Mouse (Mus musculus): ENCODE data around the gene Ssbp3.
A peak's percentile ranks its signal among the peaks of the same experiment; 100 is the strongest.

The Ssbp3 gene

DNA sequence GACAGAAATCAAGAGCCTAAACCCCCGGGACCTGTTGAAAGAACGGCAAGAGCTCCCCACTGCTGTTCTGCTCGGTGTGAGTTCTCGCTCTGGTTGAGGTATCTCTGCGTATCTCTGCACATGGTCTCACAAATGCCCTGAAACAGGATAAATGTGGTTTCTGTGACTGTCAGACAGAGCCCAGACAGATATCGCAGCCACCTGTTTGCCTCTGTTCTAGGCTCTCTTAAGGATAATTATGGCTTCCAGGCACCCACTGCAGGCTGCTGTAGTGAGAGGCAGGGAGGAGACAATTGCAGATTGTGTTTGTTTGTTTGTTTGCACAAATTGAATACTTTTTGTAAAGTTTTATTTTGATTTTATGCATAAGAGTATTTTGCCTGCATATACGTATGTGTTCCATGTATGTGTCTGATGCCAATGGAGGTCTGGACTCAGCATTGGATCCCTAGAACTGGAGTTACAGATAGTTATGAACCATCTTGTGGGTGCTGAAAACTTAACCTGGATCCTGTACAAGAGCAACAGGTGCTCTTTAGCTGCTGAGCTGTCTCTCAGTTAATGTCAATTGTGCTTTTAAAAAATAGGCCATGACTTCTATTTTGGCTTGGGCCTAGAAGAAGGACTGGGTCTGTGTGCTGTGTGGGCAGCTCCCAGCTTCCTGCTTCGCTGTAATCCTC is 101.0 kb downstream of the Ssbp3 start:
- DNase-seq (ENCODE audit: extremely low spot score): no peak

- no peak for DNase-seq (ENCODE audit: extremely low spot score)
Measured at GRCm38 (mm10) chr4:107012005-107012478, 101.5 kb downstream of the Ssbp3 start.

DNA sequence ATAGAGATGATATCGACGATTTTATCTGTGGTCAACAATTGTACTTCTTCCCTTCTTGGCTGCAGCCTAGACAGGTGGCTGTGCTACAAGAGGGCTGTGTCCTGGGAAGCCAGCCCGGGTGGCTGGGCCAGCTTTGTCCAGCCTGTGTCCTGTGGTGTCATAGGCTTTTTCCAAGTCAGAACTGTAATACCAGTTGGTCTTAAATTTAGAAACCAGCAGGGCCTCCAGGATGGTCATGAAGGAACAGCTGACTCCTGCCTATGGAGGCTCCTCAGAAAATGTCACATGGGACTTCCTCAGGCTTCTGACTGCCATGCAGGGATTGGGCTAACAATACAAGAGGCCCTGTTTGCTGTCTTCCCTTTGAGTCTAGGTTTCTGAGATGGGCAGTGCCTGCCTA is 102.1 kb downstream of the Ssbp3 start:
- no peak for DNase-seq (ENCODE audit: extremely low spot score)

DNA sequence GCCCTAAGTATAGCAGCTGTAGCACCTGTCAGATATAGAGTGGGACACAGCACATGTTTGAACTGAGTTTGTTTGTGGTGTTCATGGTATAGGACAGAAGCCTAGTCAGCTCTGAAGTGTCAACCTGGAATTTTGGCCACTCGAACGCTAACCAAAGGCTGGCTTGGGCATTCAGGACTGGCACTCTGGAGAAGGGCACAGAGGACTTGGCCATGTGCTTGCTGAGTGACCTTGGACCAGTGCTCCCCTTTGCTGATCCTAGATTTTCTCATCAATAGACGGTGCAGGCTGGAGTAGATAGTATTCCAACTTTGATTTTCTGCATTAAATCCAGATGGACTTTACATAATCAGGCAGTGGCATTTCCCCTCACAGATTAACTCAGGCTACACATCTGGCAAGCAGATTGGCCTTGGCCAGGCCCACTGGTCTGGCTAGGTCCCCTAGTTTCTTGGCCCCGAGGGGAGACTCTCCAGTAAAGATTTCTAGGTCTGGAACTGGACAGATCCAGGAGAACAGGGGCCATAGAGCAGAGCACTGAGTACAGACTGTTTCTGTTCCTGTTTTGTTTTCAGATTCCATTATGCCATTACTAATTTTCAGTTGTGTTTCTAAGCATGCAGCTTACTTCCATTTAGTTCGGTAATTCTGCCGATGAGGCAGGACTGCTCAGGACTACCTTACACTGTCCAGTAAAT is 102.8 kb downstream of the Ssbp3 start:
- DNase-seq (ENCODE audit: extremely low spot score): no peak

GRCm38 (mm10) chr4:107013817-107014260 is 103.3 kb downstream of the Ssbp3 start:
- DNase-seq (ENCODE audit: extremely low spot score): no peak

- DNase-seq (ENCODE audit: extremely low spot score): peak; percentile 48
Measured at GRCm38 (mm10) chr4:107015971-107016511, 105.5 kb downstream of the Ssbp3 start.

DNA sequence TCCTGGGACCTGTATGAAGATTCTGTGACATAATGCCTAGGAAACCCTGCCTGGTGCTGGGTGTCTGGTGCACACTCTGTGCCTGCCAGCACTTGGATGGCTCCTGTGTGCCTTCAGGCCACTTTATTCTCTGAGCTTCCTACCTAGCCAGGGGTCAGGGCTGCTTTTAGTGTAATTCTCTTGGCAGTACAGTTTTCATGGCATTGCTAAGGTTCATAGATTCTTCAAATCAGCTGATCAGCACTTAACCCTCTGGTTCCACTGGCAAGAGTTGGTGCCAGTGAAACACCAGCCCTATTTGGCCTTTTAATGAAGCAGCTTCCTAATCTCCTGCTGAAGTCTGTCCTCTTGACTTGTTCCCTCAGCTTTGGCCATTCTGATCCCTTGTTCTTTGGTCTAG is 106.8 kb downstream of the Ssbp3 start:
- DNase-seq (ENCODE audit: extremely low spot score): no peak

GRCm38 (mm10) chr4:107018521-107018920 is 108.0 kb downstream of the Ssbp3 start:
- no peak for DNase-seq (ENCODE audit: extremely low spot score)

- no peak for DNase-seq (ENCODE audit: extremely low spot score)
Measured at GRCm38 (mm10) chr4:107019027-107019426, 108.5 kb downstream of the Ssbp3 start.

GRCm38 (mm10) chr4:107020287-107021000 is 109.9 kb downstream of the Ssbp3 start:
- DNase-seq (ENCODE audit: extremely low spot score): no peak

DNA sequence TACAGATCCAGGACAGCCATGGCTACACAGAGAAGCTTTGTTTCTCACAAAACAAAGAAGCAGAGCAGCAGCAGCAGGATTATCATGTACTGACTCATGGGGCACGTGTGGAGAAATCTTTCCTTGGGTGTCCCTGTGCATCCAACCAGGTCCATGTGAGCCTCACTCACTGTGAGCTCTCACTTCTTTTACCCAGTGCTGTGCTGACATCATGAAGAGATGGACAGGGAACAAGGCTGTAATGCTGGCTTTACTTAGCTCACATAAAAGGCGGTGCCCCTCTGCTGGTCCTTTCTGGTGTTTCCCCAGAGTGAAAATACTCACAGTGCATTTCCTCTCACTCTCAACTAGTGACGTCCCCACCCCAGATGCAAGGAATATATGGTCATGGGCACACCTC is 111.0 kb downstream of the Ssbp3 start:
- DNase-seq (ENCODE audit: extremely low spot score): no peak

DNA sequence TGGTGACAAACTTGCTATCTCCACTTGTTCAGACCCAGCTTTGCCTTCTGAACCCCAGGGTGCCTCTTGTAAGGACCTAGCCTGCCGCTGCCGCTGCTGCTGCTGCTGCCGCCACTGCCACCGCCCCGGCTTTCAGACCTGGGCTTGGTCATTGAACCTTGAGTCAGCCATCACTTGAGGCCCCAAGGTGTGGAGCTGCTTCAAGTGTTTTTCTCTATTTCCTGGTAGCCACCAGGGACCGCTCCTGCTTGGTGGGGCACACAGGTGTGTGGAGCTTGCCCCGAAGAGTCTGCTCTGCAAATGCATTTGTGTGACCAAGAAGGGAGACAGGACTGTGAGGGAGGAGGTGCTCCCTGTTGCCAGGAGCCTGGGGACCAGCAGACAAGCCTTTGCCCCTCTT is 114.4 kb downstream of the Ssbp3 start:
- DNase-seq (ENCODE audit: extremely low spot score): no peak

GRCm38 (mm10) chr4:107025369-107025768 is 114.9 kb downstream of the Ssbp3 start:
- DNase-seq (ENCODE audit: extremely low spot score): no peak

DNA sequence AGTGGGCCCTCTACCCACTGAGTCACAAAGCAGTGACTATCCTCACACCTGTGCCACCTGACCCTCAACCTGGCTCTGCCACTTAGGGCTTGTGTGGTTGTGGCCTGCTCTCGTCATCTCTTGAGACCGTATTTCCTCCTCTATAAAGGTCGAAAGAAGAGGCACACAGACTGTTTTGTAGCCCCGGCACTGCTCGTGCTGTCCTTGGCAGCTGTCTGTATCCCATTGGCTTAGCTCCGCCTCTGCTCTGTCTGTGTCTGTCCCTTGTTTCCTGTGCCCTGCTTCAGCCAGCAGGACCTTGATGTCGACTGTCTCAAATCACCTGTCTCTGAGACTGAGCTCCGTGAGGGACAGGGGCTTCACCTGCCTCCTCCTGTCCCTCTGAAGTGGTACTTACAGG is 116.0 kb downstream of the Ssbp3 start:
- DNase-seq (ENCODE audit: extremely low spot score): no peak

DNA sequence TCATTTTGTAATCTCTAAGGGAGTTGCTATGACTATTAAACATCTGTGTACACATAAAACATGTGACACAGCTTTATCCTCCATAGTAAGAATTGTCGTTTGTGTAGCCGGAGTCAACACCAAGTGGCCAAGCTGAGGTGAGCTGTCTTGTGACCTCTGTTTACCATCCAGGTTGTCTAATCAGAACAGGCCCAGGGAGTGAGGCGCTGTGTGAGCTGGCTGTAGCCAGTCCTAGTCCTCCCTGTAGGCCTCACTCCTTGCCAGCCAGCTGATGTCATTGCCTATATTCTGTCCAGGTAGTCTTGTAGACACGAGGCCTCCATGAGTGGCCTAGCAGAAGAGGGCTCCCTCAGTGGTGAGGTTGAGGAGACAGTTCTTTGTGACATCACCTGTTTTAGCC is 125.2 kb downstream of the Ssbp3 start:
- DNase-seq (ENCODE audit: extremely low spot score): no peak

- no peak for DNase-seq (ENCODE audit: extremely low spot score)
Measured at GRCm38 (mm10) chr4:107036985-107037384, 126.5 kb downstream of the Ssbp3 start.

- DNase-seq (ENCODE audit: extremely low spot score): no peak
Measured at GRCm38 (mm10) chr4:107038303-107038702, 127.8 kb downstream of the Ssbp3 start.

- no peak for DNase-seq (ENCODE audit: extremely low spot score)
Measured at GRCm38 (mm10) chr4:107039270-107039669, 128.8 kb downstream of the Ssbp3 start.

- no peak for DNase-seq (ENCODE audit: extremely low spot score)
Measured at GRCm38 (mm10) chr4:107042304-107042703, 131.8 kb downstream of the Ssbp3 start.

DNA sequence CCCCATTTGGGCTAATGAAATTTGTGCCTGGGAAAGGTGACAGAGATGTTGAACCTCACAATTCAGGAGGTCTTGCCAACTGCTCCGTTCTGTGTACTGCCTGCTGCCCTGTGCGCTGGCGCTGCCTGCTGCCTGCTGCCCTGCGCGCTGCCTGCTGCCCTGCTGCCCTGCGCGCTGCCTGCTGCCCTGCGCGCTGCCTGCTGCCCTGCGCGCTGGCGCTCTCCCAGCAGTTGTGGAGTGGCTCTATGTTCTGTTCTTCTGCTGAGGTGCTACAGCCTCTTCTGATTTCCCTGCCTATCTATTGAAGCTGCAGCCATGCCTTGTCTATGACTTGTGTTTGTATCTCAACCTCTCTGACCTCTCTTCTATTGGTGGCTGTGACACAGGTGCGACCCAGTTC is 134.7 kb downstream of the Ssbp3 start:
- no peak for DNase-seq (ENCODE audit: extremely low spot score)

DNA sequence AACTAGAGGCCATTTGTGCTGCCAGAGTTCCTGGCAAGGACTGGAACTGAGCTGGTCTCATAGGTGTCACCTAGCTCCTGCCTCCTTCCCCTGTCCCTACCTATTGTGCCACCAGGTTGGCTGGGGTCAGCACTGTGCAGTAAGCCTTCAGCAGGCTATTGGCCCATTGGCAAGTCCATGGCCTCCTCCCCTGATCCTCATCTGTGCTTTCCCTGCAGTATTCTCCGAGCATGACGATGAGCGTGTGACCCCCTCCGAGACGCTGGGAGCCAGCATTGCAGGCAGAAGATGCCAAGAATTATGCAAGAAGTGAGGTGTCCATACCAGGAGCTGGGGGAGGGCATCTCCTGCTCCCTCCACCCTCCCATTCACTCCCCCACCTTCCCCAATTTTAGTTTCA is 137.3 kb downstream of the Ssbp3 start:
- DNase-seq (ENCODE audit: extremely low spot score): no peak

GRCm38 (mm10) chr4:107048568-107049162 is 138.2 kb downstream of the Ssbp3 start:
- DNase-seq (ENCODE audit: extremely low spot score): no peak

Measured in embryo, embryonic 9.5 days (tissue).